Mouse (Mus musculus) testis, adult 2 months (tissue): ENCODE data around the gene Gtf3c1.

Experiments
- CTCF ChIP-seq: fragments of 200-500 bp; IDR thresholded peaks from 2 replicates; pipeline ENCODE4 v1.5.1; 2012; ENCODE audit warnings: low read depth, mild to moderate bottlenecking, inconsistent platforms, low read length, moderate library complexity; ENCODE audit not compliant: control insufficient read depth, insufficient read depth, insufficient replicate concordance
- POLR2A ChIP-seq: fragments of 200-500 bp; IDR thresholded peaks from 2 replicates; pipeline ENCODE4 v1.6.1; 2012; ENCODE audit warnings: low read depth, mild to moderate bottlenecking, inconsistent platforms, low read length, moderate library complexity; ENCODE audit not compliant: control insufficient read depth

GRCm38 (mm10) chr7:125600612-125601279 lies 106.8 kb downstream of the Gtf3c1 start:
- TF ChIP-seq CTCF (no peak), POLR2A (no peak)
